8 mouse cellular contexts compared by ENCODE assay signal in the genomic region with DNA sequence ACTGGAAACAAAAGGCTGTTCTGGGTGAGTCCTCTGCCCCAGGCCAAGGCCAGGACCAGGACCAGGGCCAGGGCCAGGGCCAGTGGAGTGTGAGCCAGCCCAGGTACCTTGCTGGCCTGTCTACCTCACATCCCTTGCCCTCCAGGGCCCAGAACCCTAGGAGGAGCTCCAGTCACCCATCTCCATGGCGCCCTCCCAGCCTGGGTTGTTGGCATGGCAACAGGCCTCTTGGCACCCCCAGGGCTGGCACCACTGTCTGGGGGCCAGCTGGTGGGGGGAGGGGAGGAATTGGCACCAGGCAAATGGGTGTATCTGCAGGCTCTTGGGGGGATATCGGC. TPM values are rescaled to one million over a fixed set of nuclear protein-coding genes. Genes with fewer than 3 reads are reported as not detected.
DNase-seq lines count a peak whose midpoint lies in the region; ATAC-seq and TF ChIP-seq lines count a peak whose summit lies in the region.

No protein-coding gene starts in this region.

- no peak for TF ChIP-seq RAD21 in MEL (IDR thresholded peaks at IDR 0.05; ENCODE audit: low read depth, low read length)

- no peaks in the 10 kb centered on the region; a peak in 1 of 4 replicates for H3K36me3 ChIP-seq in MEL (ENCODE audit: control insufficient read depth in 1 of 2, insufficient read depth in 2 of 2, low read length in 2 of 2)
- peaks cover 45% of the 10 kb centered on the region for H3K36me3 ChIP-seq in embryonic facial prominence, embryonic 13.5 days
- peaks cover 41% of the 10 kb centered on the region for H3K36me3 ChIP-seq in hindbrain, embryonic 13.5 days

- peak overlapping the region; percentile 73 for H3K9ac ChIP-seq in MEL (ENCODE audit: control insufficient read depth, low read depth, low read length, poor library complexity, severe bottlenecking)
- peak overlapping the region; percentile 92 for H3K9ac ChIP-seq in embryonic facial prominence, embryonic 13.5 days
- peak overlapping the region; percentile 91 for H3K9ac ChIP-seq in hindbrain, embryonic 13.5 days

- TF ChIP-seq EP300 in MEL (IDR thresholded peaks at IDR 0.05; ENCODE audit: low read depth in 1 of 2, low read length in 2 of 2) = no peak

- H3K27ac ChIP-seq in MEL (ENCODE audit: control insufficient read depth, low read depth, low read length) = no peak overlapping the region
- H3K27ac ChIP-seq in embryonic facial prominence, embryonic 13.5 days = no peak overlapping the region
- H3K27ac ChIP-seq in hindbrain, embryonic 13.5 days = peak overlapping the region; percentile 74

- TF ChIP-seq CTCF in MEL (IDR thresholded peaks at IDR 0.05 in 2 of 3, conservative IDR thresholded peaks at IDR 0.05 in 1 of 3; ENCODE audit: control insufficient read depth in 1 of 3, insufficient read depth in 1 of 3, low read depth in 2 of 3, low read length in 3 of 3, poor library complexity in 1 of 3, severe bottlenecking in 1 of 3) = no peak

- H3K4me2 ChIP-seq in embryonic facial prominence, embryonic 13.5 days = peak overlapping the region; percentile 91
- H3K4me2 ChIP-seq in hindbrain, embryonic 13.5 days = peak overlapping the region; percentile 89

- 62% methylated on average over 2 of the region's 2 CpGs for WGBS in embryonic facial prominence, embryonic 13.5 days
- WGBS in hindbrain, embryonic 13.5 days = 48% methylated on average over 2 of the region's 2 CpGs

- peaks cover 0 to 5% of the 10 kb centered on the region in 2 experiments; a peak in 2 of 4 replicates for H3K4me1 ChIP-seq in MEL (ENCODE audit: control insufficient read depth in 1 of 2, insufficient read depth in 2 of 2, low read length in 2 of 2)
- peaks cover 16% of the 10 kb centered on the region for H3K4me1 ChIP-seq in embryonic facial prominence, embryonic 13.5 days
- H3K4me1 ChIP-seq in hindbrain, embryonic 13.5 days (replicated peaks) = peaks cover 20% of the 10 kb centered on the region

- peak; percentile 49 for DNase-seq in adrenal gland, postnatal 14 days
- no peak for DNase-seq in adrenal gland, adult 18-20 months (ENCODE audit: low spot score in 2 of 2)
- DNase-seq in MEL (ENCODE audit: low read depth, low spot score) = peak; percentile 22
- peak; percentile 53 for DNase-seq in left cerebral cortex, adult 11 months (ENCODE audit: low spot score)
- peak; percentile 28 for DNase-seq in telencephalon, adult 2 months (ENCODE audit: low read depth, low spot score)

- H3K79me2 ChIP-seq in MEL (ENCODE audit: control insufficient read depth, insufficient read depth, low read length, poor library complexity) = no peaks in the 10 kb centered on the region; the same call in 1 of the 2 replicates

- no peaks in the 10 kb centered on the region for H3K9me3 ChIP-seq in MEL (replicated peaks; ENCODE audit: insufficient read depth, low read length)
- no peaks in the 10 kb centered on the region for H3K9me3 ChIP-seq in embryonic facial prominence, embryonic 13.5 days
- H3K9me3 ChIP-seq in hindbrain, embryonic 13.5 days = no peaks in the 10 kb centered on the region

- TF ChIP-seq POLR2A in MEL (IDR thresholded peaks at IDR 0.05; ENCODE audit: control insufficient read depth in 1 of 2, insufficient read depth in 1 of 2, low read depth in 1 of 2, low read length in 2 of 2, poor library complexity in 1 of 2) = no peak

- no peaks in the 10 kb centered on the region for H3K27me3 ChIP-seq in MEL (ENCODE audit: control insufficient read depth in 1 of 2, insufficient read depth in 2 of 2, low read length in 2 of 2)
- H3K27me3 ChIP-seq in embryonic facial prominence, embryonic 13.5 days = no peaks in the 10 kb centered on the region
- H3K27me3 ChIP-seq in hindbrain, embryonic 13.5 days = no peaks in the 10 kb centered on the region

- ATAC-seq in embryonic facial prominence, embryonic 13.5 days (ENCODE audit: insufficient number of reproducible peaks, insufficient read depth, low FRiP score, low TSS enrichment, low read depth) = no peak
- peak; percentile 27 for ATAC-seq in hindbrain, embryonic 13.5 days (ENCODE audit: low FRiP score)
- ATAC-seq in megakaryocyte progenitor cell, adult 5-6 weeks (replicated peaks; ENCODE audit: poor library complexity) = peak; percentile 20

- peak overlapping the region; percentile 61 to 98 for H3K4me3 ChIP-seq in MEL (ENCODE audit: control insufficient read depth in 1 of 2, insufficient read depth in 1 of 2, low read depth in 2 of 2, low read length in 2 of 2)
- H3K4me3 ChIP-seq in embryonic facial prominence, embryonic 13.5 days = peak overlapping the region; percentile 87
- H3K4me3 ChIP-seq in hindbrain, embryonic 13.5 days = peak overlapping the region; percentile 84

TF ChIP-seq in MEL, 35 proteins besides CTCF, POLR2A, EP300 and RAD21:
- TF ChIP-seq NELFE (IDR thresholded peaks at IDR 0.05; ENCODE audit: low read depth, low read length) (no peak), POLR2AphosphoS5 (IDR thresholded peaks at IDR 0.05; ENCODE audit: borderline replicate concordance, low read depth, low read length) (no peak), MAFK (IDR thresholded peaks at IDR 0.05; ENCODE audit: borderline replicate concordance, low read depth, low read length) (no peak), CHD1 (IDR thresholded peaks at IDR 0.05; ENCODE audit: low read depth, low read length) (no peak), POLR2AphosphoS2 (IDR thresholded peaks at IDR 0.05; ENCODE audit: low read length) (no peak), SMC3 (IDR thresholded peaks at IDR 0.05; ENCODE audit: low read depth, low read length) (no peak), BHLHE40 (IDR thresholded peaks at IDR 0.05; ENCODE audit: borderline replicate concordance, low read depth, low read length) (no peak), USF1 (IDR thresholded peaks at IDR 0.05; ENCODE audit: low read depth, low read length) (no peak), TCF12 (IDR thresholded peaks at IDR 0.05; ENCODE audit: low read depth, low read length) (no peak), MAX (IDR thresholded peaks at IDR 0.05; ENCODE audit: low read length) (no peak), UBTF (IDR thresholded peaks at IDR 0.05; ENCODE audit: borderline replicate concordance, insufficient read depth, low read depth, low read length) (no peak), MXI1 (IDR thresholded peaks at IDR 0.05; ENCODE audit: low read depth, low read length) (no peak), MYC (IDR thresholded peaks at IDR 0.05; ENCODE audit: low read depth, low read length) (no peak), ZMIZ1 (IDR thresholded peaks at IDR 0.05; ENCODE audit: low read depth, low read length) (no peak), HCFC1 (IDR thresholded peaks at IDR 0.05; ENCODE audit: low read depth, low read length) (no peak)

RNA-seq across cellular contexts. Expression of a gene that starts 0.9 kb away (rescaled TPM):
- 58.5 and 61.2 TPM in 2 replicates for total RNA-seq in adrenal gland, postnatal 14 days (2021)
- total RNA-seq in adrenal gland, adult 18-20 months (2021) = 10 to 100 TPM; 43.4 to 55.4 TPM
- total RNA-seq in MEL (2012; rRNA removed) = 10.9 and 13.3 TPM in 2 replicates
- 10 to 100 TPM in 1 of 2 experiments, not detected in 1; 25.8 TPM for polyA plus RNA-seq in MEL (2012; ENCODE audit: insufficient read depth in 1 of 2, insufficient read length in 2 of 2, low read depth in 1 of 2, low replicate concordance in 2 of 2, missing spikeins in 1 of 2)
- 82.5 and 87.4 TPM in 2 replicates for polyA plus RNA-seq in embryonic facial prominence, embryonic 13.5 days (2015; fragmentation: Nextera tagmentation; extraction: Ambion mirVana)
- polyA plus RNA-seq in hindbrain, embryonic 13.5 days (2015; fragmentation: Nextera tagmentation; extraction: Ambion mirVana) = 130 and 136 TPM in 2 replicates
- 4.0 and 7.8 TPM in 2 replicates for total RNA-seq in megakaryocyte progenitor cell, adult 5-6 weeks (2015)
- 3.7 and 5.7 TPM in 2 replicates for total RNA-seq in megakaryocyte progenitor cell, adult 5-6 weeks (2017)

RNA-seq across cellular contexts. Expression of a gene that starts 25.1 kb away (rescaled TPM):
- 1.3 and 7.7 TPM in 2 replicates for total RNA-seq in adrenal gland, postnatal 14 days (2021)
- total RNA-seq in adrenal gland, adult 18-20 months (2021) = not detected
- total RNA-seq in MEL (2012; rRNA removed) = not detected in 2 replicates
- polyA plus RNA-seq in MEL (2012; ENCODE audit: insufficient read depth in 1 of 2, insufficient read length in 2 of 2, low read depth in 1 of 2, low replicate concordance in 2 of 2, missing spikeins in 1 of 2) = not detected
- not detected in 2 replicates for polyA plus RNA-seq in embryonic facial prominence, embryonic 13.5 days (2015; fragmentation: Nextera tagmentation; extraction: Ambion mirVana)
- polyA plus RNA-seq in hindbrain, embryonic 13.5 days (2015; fragmentation: Nextera tagmentation; extraction: Ambion mirVana) = not detected in 2 replicates
- not detected in 2 replicates for total RNA-seq in megakaryocyte progenitor cell, adult 5-6 weeks (2015)
- total RNA-seq in megakaryocyte progenitor cell, adult 5-6 weeks (2017) = not detected in 2 replicates

RNA-seq across cellular contexts. Expression of a gene that starts 39.9 kb away (rescaled TPM):
- total RNA-seq in adrenal gland, postnatal 14 days (2021) = not detected in 2 replicates
- total RNA-seq in adrenal gland, adult 18-20 months (2021) = not detected
- 0.08 TPM in 1 of 2 replicates, not detected in the other for total RNA-seq in MEL (2012; rRNA removed)
- polyA plus RNA-seq in MEL (2012; ENCODE audit: insufficient read depth in 1 of 2, insufficient read length in 2 of 2, low read depth in 1 of 2, low replicate concordance in 2 of 2, missing spikeins in 1 of 2) = under 1 TPM in 1 of 2 experiments, not detected in 1; 0.10 TPM
- 0.17 TPM in 1 of 2 replicates, not detected in the other for polyA plus RNA-seq in embryonic facial prominence, embryonic 13.5 days (2015; fragmentation: Nextera tagmentation; extraction: Ambion mirVana)
- polyA plus RNA-seq in hindbrain, embryonic 13.5 days (2015; fragmentation: Nextera tagmentation; extraction: Ambion mirVana) = not detected in 2 replicates
- not detected in 2 replicates for total RNA-seq in megakaryocyte progenitor cell, adult 5-6 weeks (2015)
- not detected in 2 replicates for total RNA-seq in megakaryocyte progenitor cell, adult 5-6 weeks (2017)

Comparison
In these comparisons a context has a peak if more than half of its experiments do, and no peak if none do; other contexts are left out.
1. DNase-seq: peak in adrenal gland, postnatal 14 days (single experiment), MEL (single experiment), left cerebral cortex, adult 11 months (single experiment) and telencephalon, adult 2 months (single experiment); none in adrenal gland, adult 18-20 months (0 of 2).
2. Peak in every context shown above with its lines, with median percentiles within 50 percentile points of each other: H3K4me3 ChIP-seq and H3K9ac ChIP-seq.